Comparison of ENCODE assay signal across 32 mouse cellular contexts in genomic region chr3:69901874-69902381, GRCm38 (mm10). TPM values are rescaled to one million over a fixed set of nuclear protein-coding genes. Genes with fewer than 3 reads are reported as not detected.
DNase-seq lines count a peak whose midpoint lies in the region; ATAC-seq and TF ChIP-seq lines count a peak whose summit lies in the region.
"Had no signal": no experiment of that assay in that cellular context is flagged by ENCODE, and none has a peak within 500 bp of the region (broad histone marks: within the 10 kb centered on the region; RNA-seq: fewer than 3 reads in every experiment).

No protein-coding gene starts in this region.

- no peak for DNase-seq in forebrain, postnatal 0 days
- DNase-seq in layer of hippocampus, adult 2 months (ENCODE audit: low spot score in 2 of 2), result no peak
- no peak for DNase-seq in layer of hippocampus, postnatal 14 days (ENCODE audit: low spot score in 2 of 2)
- DNase-seq in stomach, postnatal 0 days (ENCODE audit: low spot score), result peak; percentile 70
- DNase-seq: adrenal gland, postnatal 10 days; cerebellum, adult 9-10 months; gastrocnemius, adult 2 months; heart, adult 2 months; kidney, adult 18-20 months; kidney, postnatal 25 days; left cerebral cortex, postnatal 4 days; liver, embryonic 13.5 days; lung, postnatal 36 days; right cerebral cortex, adult 18-20 months; spleen, adult 18-20 months had no signal

- ATAC-seq in forebrain, postnatal 0 days, result peak; percentile 27; the same call in 1 of the 2 replicates
- no peak for ATAC-seq in forebrain, embryonic 12.5 days (ENCODE audit: low FRiP score)
- ATAC-seq in common myeloid progenitor, adult 5-6 weeks (replicated peaks; ENCODE audit: low read depth, poor library complexity, severe bottlenecking), result 0 out of 2 replicates have a peak, but pooled peaks have one; percentile 18
- peak; percentile 84 for ATAC-seq in stomach, postnatal 0 days (ENCODE audit: low FRiP score, low TSS enrichment)
- no peak for ATAC-seq in megakaryocyte, adult 5-6 weeks (ENCODE audit: poor library complexity, severe bottlenecking)
- ATAC-seq: forebrain, embryonic 13.5 days; Patski had no signal

- TF ChIP-seq EP300 in stomach, postnatal 0 days (optimal IDR thresholded peaks at IDR 0.05), result no peak

- H3K27ac ChIP-seq in forebrain, postnatal 0 days (ENCODE audit: low read depth, low read length), result no peak overlapping the region
- no peak overlapping the region for H3K27ac ChIP-seq in forebrain, embryonic 12.5 days
- H3K27ac ChIP-seq in layer of hippocampus, adult 2 months, result no peak overlapping the region
- no peak overlapping the region for H3K27ac ChIP-seq in stomach, postnatal 0 days (replicated peaks)
- H3K27ac ChIP-seq: embryonic facial prominence, embryonic 15.5 days; forebrain, embryonic 13.5 days; gastrocnemius, adult 2 months; heart, adult 2 months; kidney, embryonic 15.5 days; liver, embryonic 13.5 days; lung, embryonic 15.5 days; midbrain, embryonic 12.5 days; neural tube, embryonic 12.5 days had no signal

- H3K4me2 ChIP-seq in forebrain, postnatal 0 days (ENCODE audit: low read depth), result no peak overlapping the region
- no peak overlapping the region for H3K4me2 ChIP-seq in forebrain, embryonic 12.5 days
- H3K4me2 ChIP-seq in stomach, postnatal 0 days (replicated peaks; ENCODE audit: low read depth), result no peak overlapping the region
- H3K4me2 ChIP-seq: embryonic facial prominence, embryonic 15.5 days; forebrain, embryonic 13.5 days; heart, embryonic 12.5 days; kidney, embryonic 15.5 days; liver, embryonic 13.5 days; lung, embryonic 15.5 days; midbrain, embryonic 12.5 days; neural tube, embryonic 12.5 days had no signal

- H3K4me3 ChIP-seq in forebrain, postnatal 0 days (ENCODE audit: low read depth, low read length), result no peak overlapping the region
- H3K4me3 ChIP-seq in forebrain, embryonic 12.5 days (replicated peaks), result no peak overlapping the region
- H3K4me3 ChIP-seq in layer of hippocampus, adult 2 months, result no peak overlapping the region
- no peak overlapping the region for H3K4me3 ChIP-seq in stomach, postnatal 0 days (ENCODE audit: low read depth, low read length)
- H3K4me3 ChIP-seq: embryonic facial prominence, embryonic 15.5 days; forebrain, embryonic 13.5 days; gastrocnemius, adult 2 months; heart, adult 2 months; heart, embryonic 12.5 days; kidney, embryonic 15.5 days; liver, embryonic 13.5 days; lung, embryonic 15.5 days; megakaryocyte, embryonic 14.5 days; midbrain, embryonic 12.5 days; myocyte; neural tube, embryonic 12.5 days had no signal

- H3K4me1 ChIP-seq in forebrain, postnatal 0 days (ENCODE audit: insufficient read depth), result no peaks in the 10 kb centered on the region
- H3K4me1 ChIP-seq in forebrain, embryonic 12.5 days, result no peaks in the 10 kb centered on the region
- H3K4me1 ChIP-seq in stomach, postnatal 0 days (replicated peaks; ENCODE audit: control insufficient read depth, insufficient read depth), result no peaks in the 10 kb centered on the region; the same call in 1 of the 2 replicates
- H3K4me1 ChIP-seq: forebrain, embryonic 13.5 days; heart, embryonic 12.5 days; liver, embryonic 13.5 days; megakaryocyte, embryonic 14.5 days; midbrain, embryonic 12.5 days; neural tube, embryonic 12.5 days had no signal

- H3K36me3 ChIP-seq in forebrain, postnatal 0 days (ENCODE audit: insufficient read depth), result no peaks in the 10 kb centered on the region
- H3K36me3 ChIP-seq in forebrain, embryonic 12.5 days (replicated peaks), result no peaks in the 10 kb centered on the region
- H3K36me3 ChIP-seq in stomach, postnatal 0 days (ENCODE audit: control insufficient read depth, insufficient read depth, low read length), result no peaks in the 10 kb centered on the region
- H3K36me3 ChIP-seq: embryonic facial prominence, embryonic 15.5 days; G1E; heart, embryonic 12.5 days; kidney, embryonic 15.5 days; liver, embryonic 13.5 days; lung, embryonic 15.5 days; midbrain, embryonic 12.5 days; neural tube, embryonic 12.5 days had no signal

- H3K27me3 ChIP-seq in forebrain, postnatal 0 days (ENCODE audit: insufficient read depth, low read length), result no peaks in the 10 kb centered on the region
- H3K27me3 ChIP-seq in forebrain, embryonic 12.5 days, result no peaks in the 10 kb centered on the region
- H3K27me3 ChIP-seq in stomach, postnatal 0 days (ENCODE audit: control insufficient read depth, insufficient read depth, low read length), result no peaks in the 10 kb centered on the region
- H3K27me3 ChIP-seq: embryonic facial prominence, embryonic 15.5 days; forebrain, embryonic 13.5 days; heart, embryonic 12.5 days; kidney, embryonic 15.5 days; liver, embryonic 13.5 days; lung, embryonic 15.5 days; megakaryocyte, embryonic 14.5 days; midbrain, embryonic 12.5 days; neural tube, embryonic 12.5 days had no signal

- no peaks in the 10 kb centered on the region for H3K9me3 ChIP-seq in forebrain, postnatal 0 days (ENCODE audit: low read length)
- H3K9me3 ChIP-seq in forebrain, embryonic 12.5 days, result no peaks in the 10 kb centered on the region
- no peaks in the 10 kb centered on the region for H3K9me3 ChIP-seq in stomach, postnatal 0 days (ENCODE audit: control insufficient read depth, low read length)
- H3K9me3 ChIP-seq: embryonic facial prominence, embryonic 15.5 days; forebrain, embryonic 13.5 days; G1E; heart, embryonic 12.5 days; kidney, embryonic 15.5 days; liver, embryonic 13.5 days; lung, embryonic 15.5 days; megakaryocyte, embryonic 14.5 days; midbrain, embryonic 12.5 days; neural tube, embryonic 12.5 days had no signal

- TF ChIP-seq CTCF in forebrain, postnatal 0 days (IDR thresholded peaks at IDR 0.05; ENCODE audit: low read depth), result no peak
- peak; percentile 35 for TF ChIP-seq CTCF in layer of hippocampus, adult 2 months (conservative IDR thresholded peaks at IDR 0.05)
- TF ChIP-seq CTCF in stomach, postnatal 0 days (IDR thresholded peaks at IDR 0.05; ENCODE audit: low read depth), result peak; percentile 22; the same call in 1 of the 2 replicates

- no peak overlapping the region for H3K9ac ChIP-seq in forebrain, postnatal 0 days
- H3K9ac ChIP-seq in forebrain, embryonic 12.5 days, result no peak overlapping the region
- H3K9ac ChIP-seq in stomach, postnatal 0 days (ENCODE audit: low read length), result no peak overlapping the region
- H3K9ac ChIP-seq: embryonic facial prominence, embryonic 15.5 days; forebrain, embryonic 13.5 days; heart, embryonic 12.5 days; kidney, embryonic 15.5 days; liver, embryonic 13.5 days; lung, embryonic 15.5 days; midbrain, embryonic 12.5 days; neural tube, embryonic 12.5 days had no signal

RNA-seq across cellular contexts. Expression of gene Sptssb, which starts 42.2 kb away (rescaled TPM):
- total RNA-seq in forebrain, postnatal 0 days (2014; rRNA removed), result 0.62 and 0.67 TPM in 2 replicates
- polyA plus RNA-seq in forebrain, postnatal 0 days (2015; fragmentation: Nextera tagmentation; extraction: Ambion mirVana), result 0.65 and 1.3 TPM in 2 replicates
- polyA plus RNA-seq in forebrain, embryonic 12.5 days (2016; fragmentation: Nextera tagmentation; extraction: Ambion mirVana), result 0.17 TPM in 1 of 2 replicates, not detected in the other
- total RNA-seq in layer of hippocampus, adult 2 months (2021), result 1 to 10 TPM; 2.1 TPM
- total RNA-seq in layer of hippocampus, postnatal 14 days (2021), result 1 to 10 TPM; 2.4 to 2.9 TPM
- total RNA-seq in common myeloid progenitor, adult 5-6 weeks (2017), result not detected in 2 replicates
- polyA plus RNA-seq in stomach, postnatal 0 days (2015; fragmentation: Nextera tagmentation; extraction: Ambion mirVana), result 539 and 549 TPM in 2 replicates
- not detected in 2 replicates for total RNA-seq in megakaryocyte, adult 5-6 weeks (2015)
- total RNA-seq in megakaryocyte, adult 5-6 weeks (2017), result not detected in 2 replicates
- total RNA-seq: adrenal gland, postnatal 10 days; G1E; gastrocnemius, adult 2 months; gastrocnemius, postnatal 4 days; heart, adult 2 months; hematopoietic stem cell, adult 5-6 weeks had no signal
- polyA plus RNA-seq: forebrain, embryonic 13.5 days; G1E; heart, adult 2 months; heart, postnatal 0 days; myocyte had no signal

Comparison
In these comparisons a context has a peak if more than half of its experiments do, and no peak if none do; other contexts are left out.
1. ATAC-seq: peak in forebrain, postnatal 0 days (single experiment), common myeloid progenitor, adult 5-6 weeks (single experiment) and stomach, postnatal 0 days (single experiment); none in forebrain, embryonic 12.5 days (single experiment) and megakaryocyte, adult 5-6 weeks (single experiment).